Mouse (Mus musculus) limb, embryonic 12.5 days (tissue): Measurements from ENCODE around the gene Stk19. TPM values are rescaled to one million over a fixed set of nuclear protein-coding genes. Genes with fewer than 3 reads are reported as not detected.
"Not testable (repeated sequence)": the region's sequence is repeated elsewhere in the genome, so short reads cannot be mapped to it uniquely, and the experiment has no call there.

Source experiments
- ATAC-seq: fragments of 200-750 bp; cut with Nextera tagmentation; 2 replicates; pipeline ENCODE4 v1.8.0; 2017; ENCODE audit warnings: low read depth, moderate TSS enrichment; ENCODE audit not compliant: insufficient number of reproducible peaks, insufficient read depth, low FRiP score, low TSS enrichment
- H3K27ac ChIP-seq: fragments of 300-500 bp; sonication (generic); 2 replicates; pipeline ENCODE4 v1.5.1; 2016; ENCODE audit warnings: mild to moderate bottlenecking, moderate library complexity
- H3K27me3 ChIP-seq: fragments of 300-500 bp; sonication (generic); 2 replicates; pipeline ENCODE4 v1.6.1; 2016; ENCODE audit warnings: mild to moderate bottlenecking, moderate library complexity
- H3K36me3 ChIP-seq: fragments of 300-500 bp; sonication (generic); 2 replicates; pipeline ENCODE4 v1.6.1; 2016; ENCODE audit warnings: mild to moderate bottlenecking, moderate library complexity
- H3K4me1 ChIP-seq: fragments of 300-500 bp; sonication (generic); replicated peaks from 2 replicates; pipeline ENCODE4 v1.6.1; 2016
- H3K4me2 ChIP-seq: fragments of 300-500 bp; sonication (generic); 2 replicates; pipeline ENCODE4 v1.6.1; 2016; ENCODE audit warnings: mild to moderate bottlenecking, moderate library complexity
- H3K4me3 ChIP-seq: fragments of 300-500 bp; sonication (generic); replicated peaks from 2 replicates; pipeline ENCODE4 v1.5.1; 2016; ENCODE audit warnings: mild to moderate bottlenecking
- H3K9ac ChIP-seq: fragments of 300-500 bp; sonication (generic); replicated peaks from 2 replicates; pipeline ENCODE4 v1.6.1; 2016; ENCODE audit warnings: mild to moderate bottlenecking, moderate library complexity
- H3K9me3 ChIP-seq: fragments of 300-500 bp; sonication (generic); 2 replicates; pipeline ENCODE4 v1.6.1; 2016; ENCODE audit warnings: mild to moderate bottlenecking, moderate library complexity
- WGBS: fragments of 180-500 bp; shearing (Covaris S2); methylation state at CpG from one replicate; pipeline ENCODE4 v1.1.7; 2016; 5-methylcytosine and 5-hydroxymethylcytosine counted together
- polyA plus RNA-seq: library from polyadenylated mRNA; unstranded; fragments of >200 nt; fragmentation: Nextera tagmentation; extraction: Ambion mirVana; gene quantifications from 2 replicates; pipeline ENCODE4 v1.2.1, GENCODE M21; 2016

Gene Stk19
- polyA plus RNA-seq, 1 experiment from 2014 or later, result 24.9 TPM

DNA sequence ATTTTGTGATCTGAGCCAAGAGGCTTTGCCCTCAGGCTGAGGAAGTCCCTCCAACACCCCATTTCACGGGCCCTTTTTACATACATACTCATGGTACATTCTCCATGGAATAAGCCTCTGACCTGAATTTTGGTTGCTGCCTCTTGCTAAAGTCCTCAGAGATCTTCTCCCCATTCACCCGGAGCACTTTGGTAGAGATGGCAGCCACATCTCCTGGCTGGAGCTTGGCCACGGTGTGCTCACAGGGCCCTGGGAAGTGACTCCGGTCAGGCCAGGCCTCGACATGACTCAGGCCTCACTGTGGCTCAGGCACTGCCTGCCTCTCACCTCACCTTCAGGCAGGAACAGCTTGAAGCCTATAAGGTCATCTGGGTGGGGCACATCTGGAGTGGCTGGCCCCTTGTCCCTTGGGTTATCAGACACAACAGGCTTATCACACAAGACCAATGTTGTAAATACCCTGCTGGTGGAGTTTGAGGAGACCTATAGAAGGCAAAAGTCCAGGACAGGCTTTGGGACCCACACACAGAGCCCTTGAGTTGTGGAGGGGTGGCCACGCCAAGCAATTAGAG lies 4.1 kb upstream of the Stk19 start:
- no peaks in the 10 kb centered on the region for H3K27me3 ChIP-seq
- no peak for ATAC-seq
- no peak overlapping the region for H3K4me2 ChIP-seq
- no peak overlapping the region for H3K27ac ChIP-seq
- H3K9ac ChIP-seq, result no peak overlapping the region
- H3K9me3 ChIP-seq, result no peaks in the 10 kb centered on the region
- peaks cover 23% of the 10 kb centered on the region for H3K4me1 ChIP-seq
- WGBS, result 85% methylated on average over 6 of the region's 6 CpGs
- no peak overlapping the region for H3K4me3 ChIP-seq
- H3K36me3 ChIP-seq, result peaks cover 79% of the 10 kb centered on the region

DNA sequence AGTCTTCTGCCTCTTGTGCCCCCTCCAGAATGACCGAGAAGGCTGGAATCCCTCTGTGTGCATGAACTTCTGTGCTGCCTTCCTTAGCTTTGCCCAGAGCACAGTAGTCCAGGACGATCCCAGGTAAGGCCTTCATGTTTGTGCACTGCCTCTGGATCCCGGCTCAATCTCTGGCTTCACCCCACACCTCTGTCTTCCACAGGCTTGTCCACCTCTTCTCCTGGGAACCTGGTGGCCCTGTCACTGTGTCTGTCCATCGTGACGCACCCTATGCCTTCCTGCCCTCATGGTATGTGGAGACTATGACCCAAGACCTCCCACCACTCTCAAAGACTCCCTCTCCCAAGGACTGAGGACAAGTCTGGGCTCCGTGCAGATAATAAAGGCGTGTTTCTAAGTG lies 2.0 kb upstream of the Stk19 start:
- Histone ChIP-seq H3K9me3 (no peaks in the 10 kb centered on the region), H3K36me3 (peaks cover 62% of the 10 kb centered on the region), H3K4me3 (peak overlapping the region; percentile 79; the same call in 1 of the 2 replicates), H3K27ac (no peak overlapping the region), H3K4me2 (peak overlapping the region; percentile 99), H3K27me3 (no peaks in the 10 kb centered on the region), H3K9ac (no peak overlapping the region), H3K4me1 (peaks cover 28% of the 10 kb centered on the region)
- WGBS, result 92% methylated on average over 7 of the region's 7 CpGs
- ATAC-seq, result no peak

DNA sequence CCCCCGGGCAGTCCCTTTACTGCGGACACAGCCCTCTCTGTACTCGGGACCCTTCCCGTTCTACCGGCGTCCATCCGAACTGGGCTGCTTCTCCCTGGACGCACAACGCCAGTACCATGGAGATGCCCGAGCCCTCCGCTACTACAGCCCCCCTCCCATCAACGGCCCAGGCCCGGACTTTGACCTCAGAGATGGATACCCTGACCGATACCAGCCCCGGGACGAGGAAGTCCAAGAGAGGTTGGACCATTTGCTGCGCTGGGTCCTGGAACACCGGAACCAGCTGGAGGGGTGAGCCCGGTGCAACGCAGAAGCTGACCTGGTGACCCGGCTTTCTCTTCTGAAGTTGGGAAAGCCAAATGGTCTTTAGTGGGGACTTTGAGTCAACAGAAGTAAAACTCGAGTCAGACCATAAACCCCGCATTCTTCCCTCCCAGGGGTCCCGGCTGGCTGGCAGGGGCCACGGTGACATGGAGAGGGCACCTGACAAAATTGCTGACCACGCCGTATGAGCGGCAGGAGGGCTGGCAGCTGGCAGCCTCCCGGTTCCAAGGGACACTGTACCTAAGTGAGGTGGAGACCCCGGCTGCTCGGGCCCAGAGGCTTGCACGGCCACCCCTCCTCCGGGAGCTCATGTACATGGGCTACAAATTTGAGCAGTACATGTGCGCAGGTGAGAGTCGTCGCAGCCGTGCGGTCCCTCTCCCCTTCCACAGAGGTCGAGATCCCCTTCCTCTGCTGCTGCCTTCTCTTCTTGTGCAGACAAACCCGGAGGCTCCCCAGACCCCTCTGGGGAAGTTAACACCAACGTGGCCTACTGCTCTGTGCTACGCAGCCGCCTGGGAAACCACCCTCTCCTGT lies 949 bp upstream of the Stk19 start:
- H3K4me3 ChIP-seq, result peak overlapping the region; percentile 79
- 35% methylated on average over 43 of the region's 43 CpGs for WGBS
- peaks cover 28% of the 10 kb centered on the region for H3K4me1 ChIP-seq
- 0 out of 2 replicates have a peak, but pooled peaks have one; percentile 15 for ATAC-seq
- no peaks in the 10 kb centered on the region for H3K27me3 ChIP-seq
- peak overlapping the region; percentile 99 for H3K4me2 ChIP-seq
- peak overlapping the region; percentile 64; the same call in 1 of the 2 replicates for H3K27ac ChIP-seq
- H3K9ac ChIP-seq, result peak overlapping the region; percentile 79
- H3K9me3 ChIP-seq, result no peaks in the 10 kb centered on the region
- peaks cover 61% of the 10 kb centered on the region for H3K36me3 ChIP-seq

DNA sequence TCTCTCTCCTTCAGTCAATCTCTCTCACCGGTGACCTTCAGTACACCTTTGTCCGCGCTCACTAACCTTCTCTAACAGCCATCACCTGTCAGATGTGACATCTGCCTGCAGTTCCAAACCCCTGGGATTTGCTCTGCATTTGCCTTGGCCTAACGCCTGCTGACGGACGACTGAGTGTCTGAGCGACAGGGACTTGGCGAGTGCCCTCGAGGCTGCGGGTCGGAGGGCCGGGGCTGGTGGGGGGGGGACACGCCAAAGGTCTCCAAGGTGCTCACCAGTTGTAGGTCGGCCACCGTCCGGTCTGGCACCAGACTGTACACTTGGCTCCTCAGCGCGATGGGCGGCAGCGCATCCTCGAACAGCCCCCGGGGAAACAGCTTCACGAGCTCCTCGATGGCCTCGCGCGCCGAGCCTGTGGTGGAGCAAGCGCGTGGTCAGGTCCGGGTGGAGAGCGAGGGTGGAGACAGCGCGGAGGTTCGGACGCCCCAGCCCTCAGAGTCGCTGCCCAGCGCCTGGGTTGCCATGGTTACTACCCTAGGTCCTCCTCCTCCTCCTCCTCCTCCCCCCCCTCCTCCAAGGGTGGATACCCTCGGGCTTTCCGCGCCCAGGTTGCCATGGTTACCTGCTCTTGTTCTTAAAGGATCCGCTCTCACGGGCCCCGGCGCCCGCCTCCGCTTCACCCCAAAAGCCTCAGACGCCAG lies 440 bp downstream of the Stk19 start:
- H3K27me3 ChIP-seq, result no peaks in the 10 kb centered on the region
- 4% methylated on average over 48 of the region's 48 CpGs for WGBS
- peak overlapping the region; percentile 64; the same call in 1 of the 2 replicates for H3K27ac ChIP-seq
- H3K9ac ChIP-seq, result peak overlapping the region; percentile 79
- H3K9me3 ChIP-seq, result no peaks in the 10 kb centered on the region
- ATAC-seq, result peak; percentile 67
- peak overlapping the region; percentile 79 for H3K4me3 ChIP-seq
- H3K4me1 ChIP-seq, result peaks cover 28% of the 10 kb centered on the region
- peaks cover 60% of the 10 kb centered on the region for H3K36me3 ChIP-seq
- peak overlapping the region; percentile 99 for H3K4me2 ChIP-seq

DNA sequence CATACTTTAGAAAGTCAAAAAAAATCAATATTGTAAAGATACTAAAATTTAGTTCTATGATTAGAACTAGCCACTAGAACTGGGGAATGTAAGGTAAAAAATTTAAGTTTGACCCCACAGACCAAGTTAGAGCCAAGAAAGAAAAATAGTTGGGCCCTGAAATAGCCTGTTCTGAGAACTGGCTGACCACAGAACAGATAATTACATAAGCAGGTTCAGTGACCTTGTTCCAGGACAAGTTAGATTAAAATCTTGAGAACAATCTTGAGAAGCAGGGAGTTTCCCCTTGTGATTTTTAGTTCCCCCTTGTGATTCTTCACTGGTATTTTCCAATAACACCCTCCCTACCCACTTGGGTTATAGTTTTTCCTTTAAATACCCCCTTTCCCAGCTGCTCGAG lies 6.0 kb downstream of the Stk19 start:
- H3K9me3 ChIP-seq, H3K27me3 ChIP-seq, ATAC-seq, H3K4me2 ChIP-seq, H3K4me3 ChIP-seq, H3K4me1 ChIP-seq, H3K9ac ChIP-seq, H3K27ac ChIP-seq: not testable (repeated sequence)
- H3K36me3 ChIP-seq, result peaks cover 78% of the 10 kb centered on the region
- 83% methylated on average over 1 of the region's 1 CpGs for WGBS

DNA sequence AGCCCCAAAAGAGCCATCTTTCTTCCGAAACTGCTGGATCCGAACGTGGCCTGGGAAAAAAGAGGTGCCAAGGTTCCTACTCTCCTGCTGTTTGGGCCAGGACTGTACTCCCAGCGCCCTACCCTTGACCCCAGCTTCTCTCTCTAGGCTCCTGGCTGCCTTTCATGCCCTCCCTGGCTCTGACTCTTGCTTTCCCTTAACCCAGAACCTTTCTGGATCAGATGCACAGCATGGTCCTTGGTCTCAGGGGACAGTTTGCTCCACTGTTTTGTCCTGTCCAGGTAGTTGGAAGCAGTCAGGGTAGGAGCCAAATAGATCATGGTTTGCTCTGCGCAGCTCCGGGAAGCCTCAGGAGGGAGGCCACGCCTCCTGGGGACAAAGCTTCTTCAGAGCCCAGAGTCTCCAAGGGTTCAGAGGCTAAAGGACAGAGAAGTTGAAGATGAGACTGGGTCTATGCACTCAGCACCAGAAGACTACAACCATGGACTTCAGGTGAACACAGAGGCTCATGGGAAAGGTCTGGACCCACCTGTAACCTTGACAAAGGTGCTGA lies 21.9 kb downstream of the Stk19 start:
- Histone ChIP-seq H3K9me3 (no peaks in the 10 kb centered on the region), H3K36me3 (no peaks in the 10 kb centered on the region), H3K27me3 (no peaks in the 10 kb centered on the region), H3K4me1 (no peaks in the 10 kb centered on the region), H3K4me2 (no peak overlapping the region), H3K27ac (no peak overlapping the region), H3K9ac (no peak overlapping the region), H3K4me3 (no peak overlapping the region)
- 83% methylated on average over 7 of the region's 7 CpGs for WGBS
- no peak for ATAC-seq

DNA sequence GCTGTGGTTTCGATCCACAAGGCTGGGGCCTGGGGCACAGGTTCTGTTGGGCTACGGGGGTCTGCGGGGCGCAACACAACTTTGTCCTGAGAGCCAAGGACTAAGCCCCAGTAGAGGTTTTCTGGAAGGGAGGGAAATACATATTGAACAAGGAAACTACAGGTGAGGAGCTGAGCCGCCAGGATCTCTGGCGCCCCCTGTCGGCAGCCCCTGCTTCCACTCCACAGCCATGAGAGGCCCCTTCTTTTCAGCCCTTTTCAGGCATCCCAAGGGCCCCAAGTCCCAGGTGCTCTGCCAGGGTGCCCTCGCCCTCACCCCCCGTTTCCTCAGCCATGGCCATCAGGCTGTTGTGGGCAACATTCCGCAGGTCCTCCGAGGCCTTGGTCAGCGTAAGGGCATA lies 23.0 kb downstream of the Stk19 start:
- not testable (repeated sequence) for H3K36me3 ChIP-seq, H3K9me3 ChIP-seq, H3K27ac ChIP-seq, H3K9ac ChIP-seq, H3K27me3 ChIP-seq, H3K4me1 ChIP-seq, H3K4me2 ChIP-seq, ATAC-seq, H3K4me3 ChIP-seq
- WGBS, result 60% methylated on average over 12 of the region's 12 CpGs

DNA sequence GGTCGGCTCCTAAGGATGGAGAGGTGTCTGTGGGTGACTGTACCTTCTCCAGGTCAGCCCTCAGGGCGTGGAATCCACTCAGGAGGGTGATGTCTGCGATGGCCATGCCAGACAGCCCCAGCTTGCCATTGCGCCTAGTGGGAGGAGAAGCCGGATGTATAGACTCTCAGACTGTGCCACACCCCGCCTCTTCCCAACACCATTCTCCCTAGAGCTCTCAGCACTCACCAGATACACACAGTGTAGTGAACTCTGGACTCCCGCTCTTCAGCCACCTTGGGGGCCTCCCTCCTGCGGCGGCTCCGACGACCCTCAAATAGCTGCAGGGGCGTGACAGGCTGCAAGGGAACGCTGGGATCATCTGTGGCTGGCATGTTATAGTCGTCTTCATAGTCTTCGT lies 25.5 kb downstream of the Stk19 start:
- no peaks in the 10 kb centered on the region for H3K27me3 ChIP-seq
- H3K4me2 ChIP-seq, result no peak overlapping the region
- 73% methylated on average over 15 of the region's 15 CpGs for WGBS
- H3K9ac ChIP-seq, result no peak overlapping the region
- no peaks in the 10 kb centered on the region for H3K36me3 ChIP-seq
- no peak overlapping the region for H3K27ac ChIP-seq
- H3K4me1 ChIP-seq, result no peaks in the 10 kb centered on the region
- H3K4me3 ChIP-seq, result no peak overlapping the region
- no peak for ATAC-seq
- H3K9me3 ChIP-seq, result no peaks in the 10 kb centered on the region

DNA sequence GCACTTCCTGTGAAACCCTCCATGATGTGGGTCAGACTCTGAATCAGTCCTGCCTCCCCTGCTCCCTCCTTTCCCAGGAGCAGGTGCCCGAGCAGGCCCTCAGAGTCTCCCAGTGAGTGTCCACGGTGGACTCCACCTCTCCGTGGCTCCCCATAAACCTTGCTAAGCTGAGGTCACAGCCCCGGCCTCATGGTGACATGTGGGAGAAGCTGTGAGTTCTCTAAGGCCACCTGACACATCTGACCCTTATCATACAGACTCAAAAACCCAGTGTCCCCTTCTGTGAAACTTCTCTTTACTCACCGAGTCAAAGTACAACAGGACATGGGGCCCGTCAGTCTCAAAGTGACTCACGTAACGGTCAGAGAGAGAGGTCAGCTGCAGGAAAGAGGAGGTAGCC lies 25.9 kb downstream of the Stk19 start:
- H3K27me3 ChIP-seq, H3K4me2 ChIP-seq, ATAC-seq, H3K4me3 ChIP-seq, H3K27ac ChIP-seq, H3K9ac ChIP-seq, H3K36me3 ChIP-seq, H3K4me1 ChIP-seq, H3K9me3 ChIP-seq: not testable (repeated sequence)
- 78% methylated on average over 8 of the region's 8 CpGs for WGBS

DNA sequence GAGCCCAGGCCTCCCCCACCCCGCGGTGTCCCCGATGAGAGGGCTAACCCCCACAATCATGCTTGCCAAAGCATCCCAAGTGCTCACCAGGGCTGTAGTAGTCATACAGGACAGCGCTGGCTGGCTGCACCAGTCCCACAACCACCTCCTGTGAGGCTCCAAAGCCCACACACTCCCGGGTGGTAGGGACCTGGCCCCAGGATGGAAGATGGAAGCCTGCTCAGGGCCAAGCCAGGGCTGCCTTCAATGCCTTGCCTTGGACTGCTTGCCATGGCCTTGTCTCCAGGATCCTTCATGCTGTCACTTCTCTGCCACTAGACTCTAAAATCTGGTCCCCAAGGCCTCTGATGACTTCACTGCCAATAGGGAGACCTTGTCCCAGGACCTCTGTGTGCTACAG lies 26.3 kb downstream of the Stk19 start:
- WGBS, result 91% methylated on average over 5 of the region's 5 CpGs
- not testable (repeated sequence) for H3K36me3 ChIP-seq, H3K4me2 ChIP-seq, H3K27me3 ChIP-seq, H3K9me3 ChIP-seq, H3K4me3 ChIP-seq, ATAC-seq, H3K9ac ChIP-seq, H3K27ac ChIP-seq, H3K4me1 ChIP-seq

DNA sequence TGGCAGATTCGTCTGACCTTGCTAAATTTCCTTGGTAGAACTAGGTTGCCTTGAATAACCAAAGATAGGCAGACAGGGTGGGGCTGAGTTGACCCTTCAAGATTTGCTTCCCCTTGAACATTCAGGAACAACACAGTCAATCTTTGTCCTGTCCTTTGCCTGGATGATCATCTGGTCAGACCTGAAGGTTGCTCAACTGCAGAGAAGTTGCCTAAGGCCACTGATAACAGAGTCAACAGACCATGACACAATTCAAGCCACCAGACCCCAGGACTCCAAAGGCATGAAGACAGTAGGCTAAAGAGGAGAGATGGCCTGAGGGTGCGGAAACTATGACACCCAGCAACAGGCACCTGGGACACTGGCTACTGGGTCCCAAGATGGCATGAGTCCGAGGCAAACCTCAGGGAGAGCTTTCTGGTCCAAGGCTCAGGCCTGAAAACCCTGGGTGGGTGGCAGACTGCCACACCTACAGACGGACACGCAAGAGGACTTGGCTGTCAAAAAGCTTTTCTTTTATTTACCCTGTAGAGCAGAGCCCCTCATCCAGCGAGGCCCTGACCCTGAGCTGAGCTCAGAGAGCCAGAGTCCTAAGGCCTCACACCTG lies 28.0 kb downstream of the Stk19 start:
- Histone ChIP-seq H3K4me3 (no peak overlapping the region), H3K9me3 (peaks cover 6% of the 10 kb centered on the region), H3K27ac (no peak overlapping the region), H3K9ac (no peak overlapping the region), H3K4me2 (no peak overlapping the region), H3K36me3 (no peaks in the 10 kb centered on the region), H3K4me1 (no peaks in the 10 kb centered on the region), H3K27me3 (no peaks in the 10 kb centered on the region)
- WGBS, result 85% methylated on average over 6 of the region's 6 CpGs
- no peak for ATAC-seq
